Mouse (Mus musculus): ENCODE results near the gene Aifm1. TPM values are rescaled to one million over a fixed set of nuclear protein-coding genes. Genes with fewer than 3 reads are reported as not detected.
"Not testable (repeated sequence)": the region's sequence is repeated elsewhere in the genome, so short reads cannot be mapped to it uniquely, and the experiment has no call there.

Aifm1 gene
- polyA plus RNA-seq, 1 experiment from 2014 or later, result 70.3 TPM

GRCm38 (mm10) chrX:48455018-48455417 is 58.3 kb downstream of the Aifm1 start:
- no peaks in the 10 kb centered on the region for H3K4me1 ChIP-seq
- H3K27me3 ChIP-seq, result peaks cover 17% of the 10 kb centered on the region
- H3K27ac ChIP-seq, result no peak overlapping the region
- H3K9ac ChIP-seq, result no peak overlapping the region
- ATAC-seq (ENCODE audit: insufficient number of reproducible peaks, insufficient read depth, low FRiP score, low TSS enrichment, low read depth), result no peak
- no peaks in the 10 kb centered on the region for H3K36me3 ChIP-seq
- H3K4me3 ChIP-seq, result no peak overlapping the region
- H3K9me3 ChIP-seq, result no peaks in the 10 kb centered on the region
- peak overlapping the region; percentile 58 for H3K4me2 ChIP-seq
- WGBS, result 55% methylated on average over 9 of the region's 9 CpGs

GRCm38 (mm10) chrX:48454495-48454878 is 58.9 kb downstream of the Aifm1 start:
- no peaks in the 10 kb centered on the region for H3K36me3 ChIP-seq
- peaks cover 17% of the 10 kb centered on the region for H3K27me3 ChIP-seq
- no peaks in the 10 kb centered on the region for H3K4me1 ChIP-seq
- WGBS, result 27% methylated on average over 13 of the region's 21 CpGs
- H3K4me3 ChIP-seq, result peak overlapping the region; percentile 52
- ATAC-seq (ENCODE audit: insufficient number of reproducible peaks, insufficient read depth, low FRiP score, low TSS enrichment, low read depth), result peak; percentile 57; the same call in 1 of the 2 replicates
- no peaks in the 10 kb centered on the region for H3K9me3 ChIP-seq
- peak overlapping the region; percentile 58 for H3K4me2 ChIP-seq
- H3K9ac ChIP-seq, result peak overlapping the region; percentile 72
- H3K27ac ChIP-seq, result no peak overlapping the region

- Histone ChIP-seq H3K36me3 (no peaks in the 10 kb centered on the region), H3K9ac (peak overlapping the region; percentile 72), H3K9me3 (no peaks in the 10 kb centered on the region), H3K4me1 (no peaks in the 10 kb centered on the region), H3K27me3 (peaks cover 17% of the 10 kb centered on the region), H3K4me2 (peak overlapping the region; percentile 58), H3K27ac (no peak overlapping the region), H3K4me3 (peak overlapping the region; percentile 52)
- ATAC-seq (ENCODE audit: insufficient number of reproducible peaks, insufficient read depth, low FRiP score, low TSS enrichment, low read depth), result peak; percentile 84
- WGBS, result 26% methylated on average over 50 of the region's 91 CpGs
Measured at GRCm38 (mm10) chrX:48453736-48454494, 59.4 kb downstream of the Aifm1 start.

- H3K27ac ChIP-seq, result no peak overlapping the region
- peak overlapping the region; percentile 58 for H3K4me2 ChIP-seq
- no peaks in the 10 kb centered on the region for H3K9me3 ChIP-seq
- 31% methylated on average over 68 of the region's 71 CpGs for WGBS
- ATAC-seq (ENCODE audit: insufficient number of reproducible peaks, insufficient read depth, low FRiP score, low TSS enrichment, low read depth), result no peak
- peak overlapping the region; percentile 52 for H3K4me3 ChIP-seq
- H3K36me3 ChIP-seq, result no peaks in the 10 kb centered on the region
- H3K27me3 ChIP-seq, result peaks cover 17% of the 10 kb centered on the region
- H3K4me1 ChIP-seq, result no peaks in the 10 kb centered on the region
- H3K9ac ChIP-seq, result peak overlapping the region; percentile 72
Measured at GRCm38 (mm10) chrX:48452931-48453673, 60.3 kb downstream of the Aifm1 start.

- Histone ChIP-seq H3K27ac (no peak overlapping the region), H3K9me3 (no peaks in the 10 kb centered on the region), H3K27me3 (peaks cover 17% of the 10 kb centered on the region), H3K9ac (peak overlapping the region; percentile 72; the same call in 1 of the 2 replicates), H3K36me3 (no peaks in the 10 kb centered on the region), H3K4me3 (peak overlapping the region; percentile 52), H3K4me2 (peak overlapping the region; percentile 58), H3K4me1 (no peaks in the 10 kb centered on the region)
- WGBS, result 37% methylated on average over 9 of the region's 9 CpGs
- no peak for ATAC-seq (ENCODE audit: insufficient number of reproducible peaks, insufficient read depth, low FRiP score, low TSS enrichment, low read depth)
Measured at GRCm38 (mm10) chrX:48452231-48452890, 61.0 kb downstream of the Aifm1 start.

GRCm38 (mm10) chrX:48449646-48450045 is 63.7 kb downstream of the Aifm1 start:
- no peak for ATAC-seq (ENCODE audit: insufficient number of reproducible peaks, insufficient read depth, low FRiP score, low TSS enrichment, low read depth)
- Histone ChIP-seq H3K36me3 (no peaks in the 10 kb centered on the region), H3K27ac (no peak overlapping the region), H3K9ac (no peak overlapping the region), H3K4me1 (no peaks in the 10 kb centered on the region), H3K4me3 (no peak overlapping the region), H3K4me2 (no peak overlapping the region), H3K9me3 (no peaks in the 10 kb centered on the region), H3K27me3 (peaks cover 14% of the 10 kb centered on the region)
- WGBS, result 37% methylated on average over 10 of the region's 10 CpGs

GRCm38 (mm10) chrX:48444677-48445076 is 68.7 kb downstream of the Aifm1 start:
- H3K4me3 ChIP-seq, result no peak overlapping the region
- no peaks in the 10 kb centered on the region for H3K9me3 ChIP-seq
- 73% methylated on average over 4 of the region's 4 CpGs for WGBS
- no peak overlapping the region for H3K9ac ChIP-seq
- H3K4me2 ChIP-seq, result no peak overlapping the region
- H3K27ac ChIP-seq, result no peak overlapping the region
- no peak for ATAC-seq (ENCODE audit: insufficient number of reproducible peaks, insufficient read depth, low FRiP score, low TSS enrichment, low read depth)
- no peaks in the 10 kb centered on the region for H3K27me3 ChIP-seq
- no peaks in the 10 kb centered on the region for H3K4me1 ChIP-seq
- H3K36me3 ChIP-seq, result no peaks in the 10 kb centered on the region

- H3K4me3 ChIP-seq, result no peak overlapping the region
- H3K27ac ChIP-seq, result no peak overlapping the region
- peaks cover 9% of the 10 kb centered on the region for H3K4me1 ChIP-seq
- 71% methylated on average over 7 of the region's 7 CpGs for WGBS
- no peak overlapping the region for H3K9ac ChIP-seq
- H3K27me3 ChIP-seq, result no peaks in the 10 kb centered on the region
- no peaks in the 10 kb centered on the region for H3K36me3 ChIP-seq
- ATAC-seq (ENCODE audit: insufficient number of reproducible peaks, insufficient read depth, low FRiP score, low TSS enrichment, low read depth), result no peak
- H3K4me2 ChIP-seq, result no peak overlapping the region
- H3K9me3 ChIP-seq, result no peaks in the 10 kb centered on the region
Measured at GRCm38 (mm10) chrX:48441954-48442353, 71.4 kb downstream of the Aifm1 start.

- Histone ChIP-seq H3K36me3 (no peaks in the 10 kb centered on the region), H3K9ac (no peak overlapping the region), H3K4me3 (no peak overlapping the region), H3K4me2 (no peak overlapping the region), H3K27me3 (no peaks in the 10 kb centered on the region), H3K9me3 (no peaks in the 10 kb centered on the region), H3K4me1 (peaks cover 9% of the 10 kb centered on the region), H3K27ac (no peak overlapping the region)
- WGBS, result 83% methylated on average over 6 of the region's 6 CpGs
- ATAC-seq (ENCODE audit: insufficient number of reproducible peaks, insufficient read depth, low FRiP score, low TSS enrichment, low read depth), result no peak
Measured at GRCm38 (mm10) chrX:48441548-48441947, 71.8 kb downstream of the Aifm1 start.

- peaks cover 9% of the 10 kb centered on the region for H3K4me1 ChIP-seq
- no peak for ATAC-seq (ENCODE audit: insufficient number of reproducible peaks, insufficient read depth, low FRiP score, low TSS enrichment, low read depth)
Measured at GRCm38 (mm10) chrX:48439036-48439435, 74.3 kb downstream of the Aifm1 start.

GRCm38 (mm10) chrX:48436082-48436481 is 77.3 kb downstream of the Aifm1 start:
- H3K9ac ChIP-seq, result not testable (repeated sequence)

More at GRCm38 (mm10) chrX:48439036-48439435, 74.3 kb downstream of the Aifm1 start:
- WGBS, result 52% methylated on average over 4 of the region's 4 CpGs
- H3K9ac ChIP-seq, result no peak overlapping the region
- no peaks in the 10 kb centered on the region for H3K9me3 ChIP-seq
- H3K36me3 ChIP-seq, result no peaks in the 10 kb centered on the region
- H3K27me3 ChIP-seq, result no peaks in the 10 kb centered on the region
- no peak overlapping the region for H3K27ac ChIP-seq
- H3K4me2 ChIP-seq, result no peak overlapping the region
- no peak overlapping the region for H3K4me3 ChIP-seq

More at GRCm38 (mm10) chrX:48436082-48436481, 77.3 kb downstream of the Aifm1 start:
- H3K9me3 ChIP-seq; H3K27ac ChIP-seq; H3K36me3 ChIP-seq; H3K4me3 ChIP-seq; H3K4me1 ChIP-seq; H3K4me2 ChIP-seq; ATAC-seq (ENCODE audit: insufficient number of reproducible peaks, insufficient read depth, low FRiP score, low TSS enrichment, low read depth); H3K27me3 ChIP-seq: not testable (repeated sequence)
- WGBS, result 85% methylated on average over 6 of the region's 7 CpGs

Data from embryonic facial prominence, embryonic 13.5 days (tissue).